Mouse (Mus musculus) gastrocnemius, postnatal 14 days (tissue): ENCODE results near the gene Gm8439. TPM values are rescaled to one million over a fixed set of nuclear protein-coding genes. Genes with fewer than 3 reads are reported as not detected.
"Not testable (repeated sequence)": the region's sequence is repeated elsewhere in the genome, so short reads cannot be mapped to it uniquely, and the experiment has no call there.

Experiments
- DNase-seq: peaks from one replicate; pipeline ENCODE4 v3.0.0; 2021; ENCODE audit warnings: mixed read lengths
- intact Hi-C: fragments of 180-260 bp; cut with DNase I; formaldehyde crosslinking; loops from one replicate; pipeline ENCODE4 v1.15.1; 2025; ENCODE audit warnings: low total_unique reads
- long read RNA-seq, 2 experiments: library from polyadenylated mRNA; stranded (forward); transcript quantifications; one replicate each; pipeline ENCODE4 v2.0.0; 2021
- total RNA-seq, 2 experiments: library from RNA; stranded (reverse); gene quantifications; 2 replicates each; pipeline ENCODE4 v1.2.3; 2021

The Gm8439 gene
- not detected for total RNA-seq
- long read RNA-seq, experiment 1, result 0 reads
- long read RNA-seq, experiment 2, result 0 reads

DNA sequence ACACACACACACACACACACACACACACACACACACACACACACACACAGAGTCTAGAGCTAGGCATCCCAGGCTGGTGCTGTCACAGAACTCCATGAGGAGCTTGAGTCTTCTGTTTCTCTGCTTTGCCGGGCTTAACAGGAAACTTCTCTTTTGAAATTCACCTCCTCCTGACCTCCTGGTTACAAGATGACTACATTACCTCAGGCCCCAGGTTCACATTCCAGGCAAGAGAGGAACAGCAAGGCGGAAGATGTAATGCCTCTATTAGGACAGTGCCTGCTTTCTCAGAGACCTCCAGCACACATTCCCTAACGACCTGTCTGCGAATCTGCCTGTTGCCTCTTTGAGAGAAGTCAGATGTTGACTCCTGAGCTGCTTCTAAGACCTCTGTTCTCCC lies at the start of gene Gm8439:
TSS of gene Gm8439 (plus strand) at position 301 of the 400 bp plus-strand sequence.
- DNase-seq, result no peak
- intact Hi-C loops, result loop anchor here (10.0 kb wide), 1 partner anchor 166 kb away; no protein-coding TSS in a partner anchor

- intact Hi-C loops, result no loop called here
- DNase-seq, result no peak
These were observed 43.6 kb upstream of the Gm8439 start for GRCm38 (mm10) chr4:120544896-120545295.

- intact Hi-C loops, result no loop called here
- DNase-seq, result no peak
These were observed 32.0 kb upstream of the Gm8439 start for GRCm38 (mm10) chr4:120556592-120556991.

GRCm38 (mm10) chr4:120565726-120566125 lies 22.8 kb upstream of the Gm8439 start:
- no peak for DNase-seq
- intact Hi-C loops, result no loop called here

DNA sequence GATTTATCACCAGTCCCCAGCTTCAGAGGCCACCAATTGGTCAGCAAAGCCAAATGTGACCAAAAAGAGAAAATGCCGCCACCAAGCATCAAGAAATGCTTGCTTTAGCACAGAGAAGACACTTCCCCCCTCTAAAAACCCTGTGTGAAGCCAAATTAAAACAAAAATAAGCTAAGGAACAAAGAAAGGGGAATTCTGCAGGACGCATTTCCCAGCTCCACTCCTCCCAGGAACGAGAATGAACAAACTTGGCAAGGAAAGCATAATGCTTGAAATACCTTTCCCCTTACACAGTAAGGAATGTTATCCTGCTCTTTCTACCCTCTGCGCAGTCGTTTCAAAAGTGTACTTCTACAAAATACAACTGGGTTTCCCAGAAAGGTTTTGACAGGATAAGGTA lies 20.5 kb upstream of the Gm8439 start:
- no peak for DNase-seq
- intact Hi-C loops, result no loop called here

- DNase-seq, result no peak
- intact Hi-C loops, result no loop called here
These were observed 19.5 kb upstream of the Gm8439 start for GRCm38 (mm10) chr4:120569025-120569424.

GRCm38 (mm10) chr4:120569486-120570437 lies 18.8 kb upstream of the Gm8439 start, which contains the start of gene Ctps:
Ctps (minus strand) TSS chr4:120570276.
- intact Hi-C loops, result no loop called here
- peak; percentile 97 for DNase-seq

DNA sequence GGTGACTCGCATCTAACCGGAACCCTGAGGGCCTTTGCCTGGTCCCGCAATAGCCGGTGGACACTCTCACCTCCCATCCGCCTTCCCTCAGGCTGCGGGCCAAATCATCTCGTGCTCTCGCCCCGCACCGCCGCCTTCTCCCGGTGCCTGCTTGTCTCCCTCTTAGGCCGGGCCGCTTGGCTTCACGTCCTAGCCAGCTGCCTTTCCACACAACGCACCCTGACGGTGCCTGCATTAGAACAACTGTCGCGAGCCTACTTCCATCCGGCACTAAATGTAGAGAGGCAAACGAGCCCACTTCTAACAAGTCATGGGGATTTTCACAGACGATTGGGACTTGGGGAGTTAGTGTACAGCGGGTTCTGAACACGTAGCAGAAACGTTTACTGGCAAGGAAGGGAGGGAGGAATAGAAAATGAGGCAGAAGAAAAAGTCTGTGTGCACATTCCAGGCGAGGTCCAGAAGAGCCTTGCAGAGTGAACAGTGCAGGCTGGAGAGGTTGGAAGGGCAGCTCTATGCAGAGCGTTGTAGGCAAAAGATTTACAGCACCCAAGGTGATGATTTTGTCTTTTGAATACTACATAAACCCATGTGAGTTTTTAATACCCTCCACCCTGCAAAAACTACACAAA lies 18.0 kb upstream of the Gm8439 start:
- no peak for DNase-seq
- intact Hi-C loops, result no loop called here

- no peak for DNase-seq
- intact Hi-C loops, result no loop called here
These were observed 17.5 kb upstream of the Gm8439 start for GRCm38 (mm10) chr4:120571070-120571464.

DNA sequence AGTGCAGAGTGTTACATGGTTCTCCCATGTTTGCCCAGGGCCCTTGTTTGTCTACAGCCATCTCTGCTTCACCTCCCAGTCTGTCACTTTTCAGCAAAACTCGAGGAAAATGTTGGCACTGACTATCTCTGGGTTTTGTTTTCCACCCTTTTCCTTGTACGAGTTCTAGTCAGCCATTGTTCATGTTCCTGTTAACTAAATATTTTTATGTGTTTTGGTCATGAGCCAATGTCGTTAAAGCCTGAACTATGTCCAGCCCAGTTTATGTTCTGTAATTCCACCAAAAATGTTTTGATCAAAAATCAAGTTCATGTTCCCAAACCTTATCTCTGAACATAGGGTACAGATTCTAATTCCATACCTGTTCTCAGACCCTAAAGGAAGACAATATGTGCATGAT lies 16.9 kb upstream of the Gm8439 start:
- intact Hi-C loops, result no loop called here
- no peak for DNase-seq

GRCm38 (mm10) chr4:120580894-120581293 lies 7.7 kb upstream of the Gm8439 start:
- intact Hi-C loops, result loop anchor here (10.0 kb wide), 1 partner anchor 174 kb away; no protein-coding TSS in a partner anchor
- no peak for DNase-seq

GRCm38 (mm10) chr4:120581711-120582110 lies 6.8 kb upstream of the Gm8439 start:
- intact Hi-C loops, result loop anchor here (10.0 kb wide), 1 partner anchor 173 kb away; no protein-coding TSS in a partner anchor

GRCm38 (mm10) chr4:120586986-120587385 lies 1.6 kb upstream of the Gm8439 start:
- intact Hi-C loops, result loop anchor here (10.0 kb wide), 1 partner anchor 168 kb away; no protein-coding TSS in a partner anchor
- no peak for DNase-seq

More at GRCm38 (mm10) chr4:120581711-120582110, 6.8 kb upstream of the Gm8439 start:
- DNase-seq, result no peak

- DNase-seq, result no peak
- intact Hi-C loops, result loop anchor here (10.0 kb wide), 1 partner anchor 166 kb away; no protein-coding TSS in a partner anchor
These were observed 525 bp downstream of the Gm8439 start for GRCm38 (mm10) chr4:120589070-120589469.

- peak; percentile 37 for DNase-seq
- intact Hi-C loops, result loop anchor here (2.0 to 10.0 kb wide), 2 partner anchors 89 to 165 kb away; no protein-coding TSS in a partner anchor
These were observed 1.4 kb downstream of the Gm8439 start for GRCm38 (mm10) chr4:120589815-120590422.

DNA sequence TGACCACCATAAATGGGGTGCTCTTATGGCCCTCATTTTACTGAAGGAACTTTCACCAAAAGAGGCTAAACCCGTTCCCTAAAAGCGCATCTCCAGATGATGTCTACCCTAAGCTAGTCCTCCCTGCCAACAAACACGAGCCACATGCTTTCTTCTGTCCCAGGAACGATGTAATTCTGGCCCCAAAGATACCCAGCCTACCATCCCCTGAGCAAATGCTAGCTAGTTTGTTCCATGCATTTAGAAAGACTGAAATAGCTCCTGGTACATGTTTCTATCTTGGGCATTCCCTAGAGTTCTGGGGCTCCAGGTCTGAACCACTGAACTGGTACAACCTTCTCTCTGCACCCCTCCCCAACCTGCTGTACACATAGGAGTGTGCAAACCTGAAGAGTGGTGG lies 2.4 kb downstream of the Gm8439 start:
- intact Hi-C loops, result loop anchor here (2.0 kb wide), 1 partner anchor 88 kb away; no protein-coding TSS in a partner anchor
- no peak for DNase-seq

GRCm38 (mm10) chr4:120596210-120596609 lies 7.7 kb downstream of the Gm8439 start:
- intact Hi-C loops, DNase-seq: not testable (repeated sequence)

- no peak for DNase-seq
- intact Hi-C loops, result no loop called here
These were observed 10.4 kb downstream of the Gm8439 start for GRCm38 (mm10) chr4:120598922-120599321.

DNA sequence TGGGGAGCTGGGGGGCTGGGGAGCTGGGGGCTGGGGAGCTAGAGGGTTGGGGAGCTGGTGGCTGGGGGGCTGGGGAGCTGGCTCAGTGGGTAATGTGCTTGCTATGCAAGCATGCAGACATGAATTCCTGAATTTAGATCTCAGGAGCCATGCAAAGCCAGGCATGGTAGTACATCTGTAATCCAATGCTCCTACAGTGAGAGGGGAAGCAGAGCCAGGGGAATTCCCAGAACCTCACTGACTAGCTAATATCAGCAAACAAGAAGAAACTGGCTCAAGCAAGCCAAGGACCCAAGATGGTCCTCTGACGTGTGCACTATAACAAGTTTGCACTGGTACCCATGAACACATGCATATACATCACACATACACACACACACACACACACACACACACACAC lies 13.2 kb downstream of the Gm8439 start:
- intact Hi-C loops, result no loop called here
- DNase-seq, result no peak

DNA sequence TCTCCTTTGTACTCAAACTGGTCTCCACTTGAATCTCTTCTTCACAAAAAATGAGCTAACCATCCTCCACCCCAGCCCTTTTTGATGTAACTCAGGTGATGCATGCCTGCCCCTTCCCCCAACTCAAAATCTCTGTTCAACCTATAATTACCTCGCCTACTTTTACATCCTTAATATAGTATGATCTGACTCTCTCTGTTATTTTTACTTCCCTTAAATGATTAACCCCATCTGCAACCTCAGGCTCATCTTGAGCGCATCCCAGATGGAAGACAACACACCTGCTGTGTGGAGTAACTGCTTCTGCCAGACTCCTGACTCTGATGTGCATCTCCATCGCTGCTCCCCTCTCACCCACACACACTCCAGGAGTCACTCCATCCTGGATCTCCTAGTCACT lies 14.1 kb downstream of the Gm8439 start:
- no peak for DNase-seq
- intact Hi-C loops, result no loop called here
